Mouse (Mus musculus) embryo, embryonic 10 days (tissue): ENCODE measurements around the gene Bid.
"Not testable (repeated sequence)": the region's sequence is repeated elsewhere in the genome, so short reads cannot be mapped to it uniquely, and the experiment has no call there.

Experiments
- DNase-seq: peaks from one replicate; pipeline ENCODE4 v3.0.0-alpha.2; 2015; ENCODE audit warnings: low spot score

Gene Bid

GRCm38 (mm10) chr6:120905111-120905510 lies 11.5 kb downstream of the Bid start:
- DNase-seq = no peak

GRCm38 (mm10) chr6:120903961-120904360 lies 12.7 kb downstream of the Bid start:
- DNase-seq = no peak

DNA sequence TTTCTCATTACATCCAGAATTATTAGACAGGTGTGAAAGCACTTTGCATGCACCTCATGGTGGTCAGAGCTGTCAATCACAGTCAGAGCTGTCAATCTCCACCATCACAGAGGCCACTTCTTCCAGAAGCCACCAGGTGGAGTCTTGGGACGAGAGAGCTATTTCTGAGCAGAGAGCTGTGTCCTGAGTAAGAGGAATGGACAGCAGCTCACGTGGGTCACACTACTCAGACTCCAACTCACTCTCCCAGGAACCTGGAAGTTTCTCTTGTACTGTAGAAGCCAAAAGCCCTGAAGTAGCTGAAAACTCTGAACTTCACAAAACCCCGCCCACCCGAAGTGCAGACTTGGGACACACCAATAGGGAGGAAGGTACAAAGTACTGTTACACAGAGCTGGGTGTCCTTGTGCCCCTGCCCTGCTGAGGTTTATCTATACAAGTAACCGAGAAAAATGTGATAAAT lies 13.2 kb downstream of the Bid start:
- peak; percentile 45 for DNase-seq

DNA sequence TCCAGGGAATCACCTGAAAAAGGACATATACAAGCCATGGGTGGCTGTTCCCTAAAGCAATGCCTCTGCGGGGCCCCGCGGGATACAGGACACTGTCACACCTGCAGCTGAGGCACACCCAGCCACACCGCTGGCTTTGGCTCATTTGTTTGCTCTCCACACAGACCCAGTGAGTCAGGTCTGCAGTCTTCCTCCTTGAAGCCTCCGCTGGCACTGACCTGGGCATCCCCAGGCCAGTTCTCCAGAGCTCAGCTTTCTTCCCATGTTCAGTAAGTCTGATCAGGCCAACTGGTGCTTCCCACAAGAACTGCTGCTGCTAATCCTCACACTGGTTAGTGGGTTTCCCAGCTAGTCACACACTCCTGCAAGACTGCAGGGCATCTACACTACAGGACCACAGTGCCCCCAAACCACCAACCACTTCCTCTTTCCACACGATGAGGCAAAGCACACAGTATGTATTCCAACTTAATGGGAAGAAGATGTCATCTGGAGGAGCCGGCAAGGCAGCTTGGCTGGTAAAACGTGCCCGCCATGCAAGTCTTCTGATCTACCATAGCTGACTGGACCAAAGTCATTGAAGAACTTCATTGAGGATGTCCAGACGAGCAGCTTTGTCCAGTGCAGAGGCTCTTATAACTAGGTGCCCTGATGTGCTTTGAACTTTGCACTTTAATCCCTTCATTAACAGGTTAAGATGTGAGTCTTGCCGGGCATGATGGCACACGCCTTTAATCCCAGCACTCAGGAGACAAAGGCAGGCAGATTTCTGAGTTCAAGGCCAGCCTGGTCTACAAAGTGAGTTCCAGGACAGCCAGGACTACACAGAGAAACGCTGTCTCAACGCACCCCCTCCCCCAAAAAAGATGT lies 14.6 kb downstream of the Bid start:
- DNase-seq = no peak

DNA sequence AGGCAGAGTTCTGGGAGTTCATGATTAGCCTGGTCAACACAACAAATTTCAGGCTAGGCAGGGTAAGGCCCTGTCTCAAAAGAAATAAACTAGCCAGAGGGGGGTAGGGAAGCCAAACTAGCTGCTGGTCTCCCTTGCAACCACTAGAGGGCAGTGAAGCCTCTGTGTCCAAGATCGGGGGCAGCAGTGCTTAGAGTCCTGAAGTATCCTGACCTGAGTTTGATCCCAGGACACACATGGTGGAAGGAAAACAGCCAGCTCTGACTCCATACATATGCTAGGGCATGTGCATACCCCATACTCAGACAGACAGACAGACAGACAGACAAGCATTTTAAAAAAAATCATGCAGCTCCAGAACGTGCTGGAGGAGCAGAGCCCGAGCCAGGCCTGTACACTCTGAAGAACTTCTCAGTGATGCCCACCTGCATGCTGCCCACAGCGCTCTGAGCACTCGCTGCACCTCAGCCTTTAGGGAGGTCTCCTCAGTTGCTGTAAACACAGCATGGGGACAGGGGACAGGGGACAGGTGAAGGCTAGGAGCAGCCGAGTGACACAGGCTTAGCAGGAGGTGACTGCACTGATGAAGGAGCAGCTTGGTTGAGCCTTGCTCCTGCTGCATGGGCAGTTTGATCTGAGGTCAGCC lies 18.3 kb downstream of the Bid start:
- DNase-seq = peak; percentile 82

DNA sequence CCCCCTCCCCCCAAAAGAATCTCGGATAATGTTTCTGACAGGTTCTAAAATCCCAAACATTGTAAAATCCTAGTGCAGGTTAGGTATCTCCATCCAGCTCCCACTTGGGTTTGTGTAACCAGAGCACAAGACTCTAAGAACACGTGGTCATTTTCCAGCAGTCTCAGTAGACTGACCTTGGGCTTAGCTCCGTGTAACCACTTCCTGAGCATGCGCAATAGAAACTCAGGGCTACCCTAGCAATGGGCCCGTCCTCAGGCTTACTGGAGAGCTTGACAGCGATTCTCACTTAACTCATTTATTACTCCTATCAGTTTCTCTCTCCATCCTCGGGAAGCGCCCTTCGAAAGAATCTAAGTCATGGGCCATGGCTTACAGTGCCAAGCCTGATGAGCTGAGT lies 22.1 kb downstream of the Bid start:
- DNase-seq = no peak

GRCm38 (mm10) chr6:120894089-120894488 lies 22.6 kb downstream of the Bid start:
- DNase-seq = no peak

GRCm38 (mm10) chr6:120886696-120887095 lies 30.0 kb downstream of the Bid start:
- no peak for DNase-seq

DNA sequence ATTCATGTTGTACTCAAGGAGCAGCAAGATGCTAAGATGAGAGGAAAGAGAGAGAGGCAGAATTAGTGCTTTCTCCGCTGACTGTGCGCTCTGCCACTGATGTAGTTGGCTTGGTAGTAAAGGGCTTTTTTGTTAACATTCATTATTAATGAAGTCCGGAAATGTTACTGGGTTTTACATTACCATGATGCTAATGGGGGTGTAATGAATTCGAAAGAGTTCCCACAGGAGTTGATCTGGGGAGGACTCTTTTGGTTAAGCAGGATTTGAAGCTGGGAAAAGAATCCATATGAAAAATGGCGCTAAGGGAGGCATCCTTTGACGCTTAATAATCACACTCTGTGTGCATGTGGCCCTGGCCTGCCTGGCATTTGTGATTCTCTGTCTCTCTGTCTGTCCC lies 32.2 kb downstream of the Bid start:
- no peak for DNase-seq

GRCm38 (mm10) chr6:120879046-120879445 lies 37.6 kb downstream of the Bid start:
- no peak for DNase-seq

DNA sequence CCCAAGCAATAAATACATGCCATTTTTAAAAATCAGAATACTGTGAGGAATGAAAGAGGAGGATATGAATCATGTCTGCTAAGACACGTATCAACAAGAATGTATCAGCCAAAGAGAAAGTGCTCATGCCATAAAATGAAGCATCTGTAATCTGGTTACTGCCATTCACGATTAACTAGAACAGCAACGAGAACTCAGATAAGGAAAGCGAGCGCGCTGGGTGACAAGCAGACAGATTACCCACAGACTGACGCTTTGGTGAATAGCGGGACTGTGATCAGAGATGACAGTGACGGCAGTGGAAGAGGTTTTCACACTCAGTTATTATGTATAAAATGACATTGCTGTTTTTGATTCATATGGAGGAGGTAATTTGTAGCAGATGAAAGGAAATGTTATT lies 42.8 kb downstream of the Bid start:
- no peak for DNase-seq

DNA sequence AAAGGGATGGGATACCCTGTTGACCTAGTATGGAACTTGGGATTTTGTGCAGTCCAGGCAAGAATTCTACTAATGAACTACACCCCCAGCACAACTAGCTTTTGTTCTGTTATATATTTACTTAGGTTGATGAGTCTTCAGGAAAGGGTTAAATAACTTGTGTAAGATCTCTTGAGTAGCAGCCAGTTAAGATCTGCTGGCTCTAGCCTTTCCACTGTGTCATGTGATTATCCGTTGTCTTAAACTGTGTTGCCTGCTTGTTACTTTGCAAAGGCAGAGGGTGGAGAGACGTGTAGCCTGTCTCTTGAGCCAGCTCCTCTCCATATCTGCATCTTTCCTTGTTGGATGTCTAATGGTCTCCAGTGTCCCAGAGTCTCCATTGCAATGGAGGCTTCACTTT lies 45.4 kb downstream of the Bid start:
- no peak for DNase-seq

- DNase-seq = no peak
Observed at GRCm38 (mm10) chr6:120868824-120869223, 47.8 kb downstream of the Bid start.

DNA sequence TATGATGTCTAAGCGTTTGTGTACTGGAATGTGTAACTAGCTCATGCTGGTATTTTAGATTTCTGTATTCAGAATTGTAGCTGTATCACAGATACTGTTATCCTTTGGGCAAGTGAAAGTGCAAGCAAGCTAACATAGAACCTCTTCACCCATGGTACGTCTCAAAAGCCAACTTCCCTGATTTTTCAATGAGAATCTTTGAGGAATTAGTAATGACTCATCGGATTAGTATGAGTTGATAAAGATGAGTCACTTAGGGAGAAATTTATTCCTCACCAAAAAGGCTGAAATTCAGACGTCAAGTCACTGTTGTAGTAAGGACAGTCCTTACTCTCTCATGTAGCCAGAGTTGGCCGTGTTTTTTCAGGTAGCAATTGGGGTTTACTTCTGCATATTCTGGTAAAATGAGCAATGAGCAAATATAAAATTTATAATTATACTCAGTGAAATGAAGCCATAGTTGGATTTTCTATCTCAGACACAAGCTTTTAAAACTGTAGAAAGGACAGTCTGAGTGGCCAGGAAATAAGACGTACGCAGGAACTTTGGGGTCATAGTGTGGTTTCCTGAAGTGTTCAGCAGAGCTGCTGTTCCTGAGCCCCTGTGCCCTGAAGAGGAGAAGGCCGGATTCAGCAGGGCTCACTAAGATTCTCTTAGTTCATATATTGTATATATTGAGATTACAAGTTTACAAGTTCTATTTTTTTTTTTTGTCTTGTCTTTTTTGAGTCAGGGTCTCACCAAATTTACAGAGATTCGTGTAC lies 50.4 kb downstream of the Bid start:
- no peak for DNase-seq

DNA sequence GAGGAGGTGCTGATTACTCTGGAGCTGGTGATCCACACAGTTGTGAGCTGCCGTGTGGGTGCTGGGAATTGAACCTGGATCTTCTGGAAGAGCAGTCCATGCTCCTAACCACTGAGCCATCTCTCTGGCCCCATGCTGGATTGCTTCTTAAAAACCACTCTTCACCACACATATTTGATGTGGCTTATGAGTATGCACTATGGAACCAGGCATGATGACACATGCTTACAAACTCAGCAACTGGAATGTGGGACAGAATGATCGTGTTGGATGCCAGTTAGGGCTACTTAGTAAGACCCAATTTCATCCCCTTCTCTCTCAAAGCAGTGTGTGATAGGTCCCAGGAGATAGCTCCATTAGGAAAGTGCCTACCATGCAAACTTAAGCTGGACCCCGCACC lies 56.6 kb downstream of the Bid start:
- no peak for DNase-seq

GRCm38 (mm10) chr6:120858217-120858711 lies 58.4 kb downstream of the Bid start:
- DNase-seq = peak; percentile 22

GRCm38 (mm10) chr6:120854413-120854812 lies 62.2 kb downstream of the Bid start:
- peak; percentile 14 for DNase-seq

GRCm38 (mm10) chr6:120850720-120851119 lies 65.9 kb downstream of the Bid start:
- not testable (repeated sequence) for DNase-seq
